Mouse (Mus musculus): ENCODE results near the gene Hdhd5.

Gene Hdhd5

DNA sequence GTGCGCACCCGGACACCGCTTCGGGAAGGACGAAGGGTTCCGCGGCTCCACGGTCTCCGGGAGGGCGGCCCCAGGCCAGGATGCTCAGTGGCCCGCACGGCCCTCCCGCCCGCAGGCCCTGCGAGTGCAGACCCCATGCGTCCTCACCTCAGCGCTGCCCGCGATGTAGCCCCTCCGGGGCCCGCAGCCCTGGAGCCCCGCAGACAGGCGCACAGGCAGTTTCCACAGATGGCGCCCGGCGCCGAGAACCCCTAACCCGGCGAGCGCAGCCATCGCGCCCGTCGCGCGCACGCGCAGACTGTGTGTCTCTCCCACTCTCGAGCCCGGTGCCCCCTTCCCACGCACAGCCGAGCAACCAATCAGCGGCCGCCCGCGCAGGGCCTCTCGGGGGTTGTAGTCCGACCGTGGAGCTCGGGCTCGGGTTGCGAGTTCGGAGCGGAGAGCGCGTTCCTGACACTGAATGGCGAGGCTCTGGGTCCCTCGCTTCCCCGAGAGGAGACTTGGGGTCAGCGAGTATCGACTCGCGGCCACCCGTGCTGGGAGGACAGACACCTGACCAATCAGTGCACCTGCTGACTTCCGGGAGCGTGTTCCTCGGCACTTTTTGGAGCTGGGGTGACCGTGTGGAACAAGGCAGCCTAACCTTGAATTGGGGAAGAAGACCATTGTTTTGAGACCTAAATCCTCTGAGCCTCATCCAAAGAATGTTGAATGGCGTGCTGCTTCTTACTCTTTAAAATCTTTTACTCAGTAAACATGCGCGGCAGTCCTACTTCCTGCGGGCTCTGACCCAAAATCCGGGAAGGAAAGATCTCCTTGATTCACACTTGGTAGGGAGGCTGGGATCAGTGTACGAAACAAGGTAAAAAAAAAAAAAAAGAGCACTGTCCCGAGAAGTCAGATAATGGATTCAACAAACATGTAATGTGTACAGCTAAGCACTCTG, at the start of gene Hdhd5:
Hdhd5 (minus strand) TSS at position 300 of the 946 bp plus-strand sequence.
- TF ChIP-seq GATA4 (IDR thresholded peaks at IDR 0.05; ENCODE audit: insufficient replicate concordance, low read length) = no peak

DNA sequence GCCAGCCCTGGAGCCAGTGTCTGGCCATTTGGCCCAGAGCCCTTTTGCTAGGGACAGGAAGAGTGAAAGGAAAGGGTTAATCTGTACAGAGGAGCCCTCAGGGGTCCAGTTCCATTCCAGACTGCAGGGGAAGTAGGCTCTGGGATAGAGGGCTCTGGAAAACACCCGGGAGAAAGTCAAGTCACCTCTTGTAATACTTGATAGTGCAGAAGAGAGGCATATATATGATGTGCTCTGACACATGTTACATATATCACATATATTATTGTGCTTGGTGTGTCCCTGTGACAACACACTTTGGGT, 49.5 kb upstream of the Hdhd5 start:
- no peak for TF ChIP-seq GATA4 (IDR thresholded peaks at IDR 0.05; ENCODE audit: insufficient replicate concordance, low read length)

DNA sequence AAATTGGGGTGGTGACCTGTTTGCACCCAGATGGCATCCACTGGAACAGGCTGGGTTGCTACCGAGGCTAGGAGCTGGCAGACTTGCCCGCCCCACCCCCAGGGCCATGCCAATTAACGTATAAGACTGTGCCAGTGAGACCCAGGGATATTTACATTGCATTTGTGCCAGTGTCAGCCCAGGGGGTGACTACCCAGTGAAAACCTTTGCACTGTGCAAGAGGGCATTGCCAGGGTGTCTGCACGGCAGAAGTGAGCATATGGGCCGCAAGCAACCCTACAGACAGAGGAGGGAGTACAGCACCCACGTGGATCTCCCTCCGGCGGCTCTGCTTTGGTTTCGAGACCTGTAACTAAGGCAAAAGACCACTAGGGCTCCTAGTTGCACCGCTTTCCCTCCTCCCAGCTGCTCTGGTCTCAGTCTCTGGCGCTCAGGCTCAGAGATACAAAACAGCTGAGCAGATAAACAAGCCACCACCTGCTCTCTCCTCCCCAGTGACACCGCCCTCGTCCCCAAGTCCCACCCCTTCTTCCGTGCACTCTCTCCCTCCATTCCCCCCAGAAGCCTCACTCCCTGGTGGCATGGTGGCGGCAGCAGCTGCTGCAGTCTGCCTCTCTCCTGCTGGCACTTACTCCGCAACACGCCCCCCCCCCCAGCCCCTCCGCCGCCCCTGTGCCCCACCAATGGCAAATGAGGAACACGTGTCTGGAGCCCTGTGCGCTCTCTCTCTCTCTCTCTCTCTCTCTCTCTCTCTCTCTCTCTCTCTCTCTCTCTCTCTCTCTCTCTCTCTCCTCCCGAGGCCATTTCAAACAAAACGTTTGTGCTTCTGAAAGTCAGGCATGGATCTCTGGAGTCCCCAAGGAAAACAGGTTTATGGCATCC, 49.0 kb upstream of the Hdhd5 start:
- no peak for TF ChIP-seq GATA4 (IDR thresholded peaks at IDR 0.05; ENCODE audit: insufficient replicate concordance, low read length)

DNA sequence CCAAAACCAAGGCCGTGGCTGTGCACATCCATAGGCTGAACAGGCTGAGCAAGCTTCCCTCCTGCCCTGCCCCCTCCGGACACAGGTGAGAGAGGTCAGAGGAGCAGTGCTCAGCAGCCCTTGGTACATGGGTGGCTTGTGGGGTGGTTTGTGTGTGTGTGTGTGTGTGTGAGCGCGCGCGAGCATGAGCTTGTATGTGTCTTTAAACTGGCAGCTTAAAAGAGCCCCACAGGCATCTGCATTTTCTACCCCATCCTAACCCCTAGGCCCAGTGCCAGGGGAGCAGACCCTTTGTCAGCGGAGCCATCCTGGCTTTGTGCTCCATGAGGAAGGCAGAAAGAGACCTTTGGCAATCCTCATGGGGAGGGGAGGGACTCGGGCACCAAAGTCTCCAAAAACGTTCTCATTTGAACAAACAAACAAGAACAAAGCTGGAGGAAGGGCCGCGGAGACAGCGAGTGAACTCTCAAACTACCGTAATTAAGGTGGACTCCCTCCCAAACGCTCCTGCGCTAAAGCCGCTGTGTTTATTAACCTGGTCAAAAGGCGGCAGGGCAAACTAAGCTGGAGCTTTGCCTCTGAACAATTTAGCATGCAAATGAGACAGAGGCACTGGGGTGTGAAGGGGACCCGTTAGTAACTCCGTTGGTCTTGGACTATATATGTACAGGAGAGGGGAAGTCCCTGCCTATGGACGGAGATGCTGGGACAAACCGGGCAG, 48.2 kb upstream of the Hdhd5 start:
- TF ChIP-seq GATA4 (IDR thresholded peaks at IDR 0.05; ENCODE audit: insufficient replicate concordance, low read length) = no peak

DNA sequence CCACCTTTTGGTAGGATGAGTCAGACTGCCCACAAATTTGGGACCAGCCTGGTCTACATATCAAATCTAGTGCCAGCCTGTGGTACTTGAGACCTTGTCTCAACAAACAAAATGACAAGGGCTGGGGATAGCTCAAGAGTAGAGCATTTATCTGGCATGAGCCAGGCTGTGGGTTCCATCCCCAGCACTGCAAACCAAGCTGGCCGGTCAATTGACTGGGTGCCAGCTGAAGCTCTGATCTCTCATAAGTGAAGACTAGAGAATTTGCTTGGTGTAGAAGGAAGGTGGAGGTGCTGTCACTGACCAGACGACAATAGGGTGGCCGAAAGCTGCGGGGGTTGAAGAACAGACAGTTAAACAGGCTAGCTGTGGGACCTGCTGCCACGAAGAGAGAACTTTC, 47.4 kb upstream of the Hdhd5 start:
- no peak for TF ChIP-seq GATA4 (IDR thresholded peaks at IDR 0.05; ENCODE audit: insufficient replicate concordance, low read length)

DNA sequence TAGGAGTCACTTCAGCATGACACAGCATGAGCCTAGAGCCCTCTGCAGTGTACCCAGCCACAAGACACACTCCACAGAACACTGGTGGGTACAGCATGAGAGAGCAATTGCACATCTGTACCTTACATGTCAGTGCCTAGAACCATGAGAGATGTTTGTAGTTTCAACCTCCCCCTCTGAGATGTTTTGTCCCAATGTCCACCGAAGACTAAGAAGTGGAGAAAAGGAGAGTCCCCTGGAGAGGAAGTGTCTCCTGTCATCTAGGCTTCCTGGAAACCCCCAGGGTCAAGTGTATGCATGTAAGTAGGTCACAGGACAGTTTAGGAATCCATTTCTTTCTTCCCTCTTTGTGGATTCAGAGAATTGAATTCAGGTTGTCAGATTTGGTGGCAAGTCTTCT, 41.3 kb upstream of the Hdhd5 start:
- TF ChIP-seq GATA4 (IDR thresholded peaks at IDR 0.05; ENCODE audit: insufficient replicate concordance, low read length) = no peak

DNA sequence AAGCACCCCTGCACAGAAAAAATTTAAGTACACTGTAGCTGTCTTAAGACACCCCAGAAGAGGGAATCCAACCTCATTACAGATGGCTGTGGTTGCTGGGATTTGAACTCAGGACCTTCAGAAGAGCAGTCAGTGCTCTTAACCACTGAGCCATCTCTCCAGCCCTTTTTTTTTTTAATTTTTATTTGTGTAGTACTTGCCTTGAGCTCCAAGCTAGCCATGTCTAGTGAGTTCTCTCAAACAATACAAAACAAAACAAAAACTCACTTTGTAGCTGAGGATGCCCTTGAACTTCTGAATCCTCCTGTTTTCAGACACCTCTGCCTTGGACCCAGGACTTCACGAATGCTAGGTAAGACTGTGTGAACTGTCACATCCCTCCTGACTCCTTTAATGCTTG, 37.1 kb upstream of the Hdhd5 start:
- no peak for TF ChIP-seq GATA4 (IDR thresholded peaks at IDR 0.05; ENCODE audit: insufficient replicate concordance, low read length)

DNA sequence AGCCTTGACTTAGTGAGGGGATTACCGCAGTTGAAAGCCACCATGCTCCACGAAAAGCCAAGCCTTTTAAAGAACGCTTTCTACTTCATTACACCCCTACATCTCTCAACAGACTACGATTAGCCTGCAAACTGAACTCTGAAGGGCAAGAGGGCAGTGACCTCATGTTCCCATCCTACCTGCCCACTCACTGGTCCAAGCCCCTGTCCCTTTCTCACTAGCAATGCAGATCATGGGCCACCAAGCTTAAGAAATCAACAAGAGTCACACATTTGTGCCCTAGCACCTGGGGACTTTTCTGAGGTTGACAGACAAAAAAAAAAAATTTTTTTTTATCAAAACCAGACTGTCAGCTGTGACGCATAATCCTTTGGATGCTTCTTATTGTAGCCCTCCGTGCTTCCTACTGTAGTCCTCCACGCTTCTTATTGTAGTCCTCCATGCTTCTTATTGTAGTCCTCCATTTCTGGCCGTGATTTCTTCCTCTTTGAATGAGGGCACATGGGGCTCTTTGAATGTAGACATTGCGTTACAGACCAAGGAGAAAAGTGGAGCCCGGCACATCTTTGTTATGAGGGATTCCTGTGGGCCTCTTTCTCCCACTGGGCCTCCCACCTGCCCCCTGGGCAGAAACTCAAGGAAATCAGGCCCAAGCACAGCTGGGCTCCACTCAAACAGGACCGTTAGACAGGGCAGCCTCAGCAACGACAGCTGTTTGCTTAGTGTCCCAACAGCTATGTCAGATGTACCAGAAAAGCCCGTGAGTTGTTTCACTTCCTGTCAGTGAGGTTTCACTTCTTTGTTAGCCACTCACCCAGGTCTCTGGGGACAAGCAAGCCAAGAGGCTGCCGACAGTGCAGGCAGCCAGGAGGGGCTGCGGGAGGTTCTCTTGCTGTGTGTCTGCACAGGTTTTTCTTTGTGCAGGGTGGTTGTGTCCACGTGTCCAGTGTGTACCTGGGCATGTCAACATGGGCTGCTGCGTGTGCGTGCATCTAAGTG, 36.1 kb upstream of the Hdhd5 start:
- TF ChIP-seq GATA4 (IDR thresholded peaks at IDR 0.05; ENCODE audit: insufficient replicate concordance, low read length) = no peak

DNA sequence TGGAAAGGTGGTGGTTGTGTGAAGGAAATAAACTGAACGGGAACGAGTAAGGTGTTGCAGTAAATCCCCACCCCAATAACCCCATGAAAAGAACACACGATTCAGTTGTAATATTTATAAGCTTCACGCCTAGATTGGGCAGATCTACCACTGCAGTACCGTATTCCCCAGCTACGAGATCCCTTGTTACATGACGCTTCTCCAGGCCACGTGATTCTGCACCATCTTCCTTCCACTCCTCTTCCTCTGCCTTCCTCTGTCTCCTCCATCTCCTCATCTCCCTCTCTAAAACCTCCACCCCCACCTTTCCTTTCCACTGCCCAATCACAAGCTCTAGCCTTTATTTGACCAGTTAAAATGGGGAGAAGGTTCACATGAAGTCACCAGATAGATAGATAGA, 25.5 kb upstream of the Hdhd5 start:
- TF ChIP-seq GATA4 (IDR thresholded peaks at IDR 0.05; ENCODE audit: insufficient replicate concordance, low read length) = no peak

DNA sequence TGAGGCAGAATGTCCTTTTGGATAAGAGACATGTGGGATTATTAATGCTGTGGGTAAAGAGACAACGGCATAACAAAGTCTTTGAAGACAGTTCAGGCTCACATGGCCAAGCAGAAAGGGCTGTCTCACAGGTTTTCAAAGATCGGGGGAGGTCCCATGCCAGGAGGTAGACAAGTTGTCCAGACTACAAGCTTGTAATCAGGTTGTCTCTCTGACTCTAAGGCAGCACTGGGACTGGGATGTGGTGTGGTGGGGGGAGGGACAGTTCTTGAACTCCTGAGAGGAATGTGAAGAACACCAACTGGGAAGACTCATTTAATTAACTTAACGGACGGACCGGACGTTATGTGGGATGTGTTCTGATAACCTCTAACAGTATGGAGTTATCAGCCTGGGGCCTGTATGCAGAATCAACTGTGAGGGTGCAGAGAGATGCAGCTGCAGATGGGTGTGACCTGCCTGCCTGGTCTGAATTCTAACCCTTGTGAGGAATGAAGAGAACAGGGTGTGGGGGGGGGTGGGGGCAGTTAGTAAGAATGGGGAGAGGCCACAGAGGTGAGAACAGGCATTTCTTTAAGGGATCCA, 25.0 kb upstream of the Hdhd5 start:
- no peak for TF ChIP-seq GATA4 (IDR thresholded peaks at IDR 0.05; ENCODE audit: insufficient replicate concordance, low read length)

DNA sequence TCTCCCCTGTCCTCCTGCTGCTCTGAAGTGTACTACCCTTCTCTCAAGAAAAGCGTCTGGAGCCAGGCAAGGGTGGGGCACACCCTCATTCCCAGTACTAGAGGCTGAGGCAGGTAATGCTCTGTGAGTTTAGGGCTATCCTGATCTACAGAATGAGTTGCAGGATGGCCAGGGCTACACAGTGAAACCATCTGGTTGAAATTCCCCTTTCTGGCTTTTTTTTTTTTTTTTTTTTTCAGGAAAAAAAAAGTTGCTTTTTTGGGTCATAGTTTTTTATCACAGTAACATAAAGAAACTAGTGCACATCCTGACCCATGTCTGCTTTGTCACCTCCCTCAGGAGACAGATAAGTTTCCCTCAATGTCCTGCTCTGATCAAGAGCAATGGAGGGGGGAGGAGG, 24.0 kb upstream of the Hdhd5 start:
- no peak for TF ChIP-seq GATA4 (IDR thresholded peaks at IDR 0.05; ENCODE audit: insufficient replicate concordance, low read length)

DNA sequence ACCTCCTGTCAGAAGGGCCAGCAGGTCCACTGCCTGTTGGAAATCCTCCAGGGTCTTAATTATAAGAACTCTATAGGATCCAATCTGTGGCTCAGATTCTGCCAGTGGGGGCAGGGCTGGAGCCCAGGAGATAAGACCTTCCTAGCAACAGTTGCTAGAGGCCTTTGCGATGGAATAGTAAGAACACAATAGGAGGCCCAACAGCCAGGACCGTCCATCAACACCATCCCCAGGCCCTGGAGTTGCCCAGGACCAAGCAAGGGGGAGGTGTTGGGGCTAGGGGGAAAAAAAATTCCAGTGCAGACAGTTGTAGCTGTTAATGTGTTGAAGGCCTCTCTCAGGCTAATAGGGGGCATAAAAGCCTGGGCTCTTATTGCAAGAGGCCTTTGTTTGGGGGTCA, 19.1 kb upstream of the Hdhd5 start:
- no peak for TF ChIP-seq GATA4 (IDR thresholded peaks at IDR 0.05; ENCODE audit: insufficient replicate concordance, low read length)

DNA sequence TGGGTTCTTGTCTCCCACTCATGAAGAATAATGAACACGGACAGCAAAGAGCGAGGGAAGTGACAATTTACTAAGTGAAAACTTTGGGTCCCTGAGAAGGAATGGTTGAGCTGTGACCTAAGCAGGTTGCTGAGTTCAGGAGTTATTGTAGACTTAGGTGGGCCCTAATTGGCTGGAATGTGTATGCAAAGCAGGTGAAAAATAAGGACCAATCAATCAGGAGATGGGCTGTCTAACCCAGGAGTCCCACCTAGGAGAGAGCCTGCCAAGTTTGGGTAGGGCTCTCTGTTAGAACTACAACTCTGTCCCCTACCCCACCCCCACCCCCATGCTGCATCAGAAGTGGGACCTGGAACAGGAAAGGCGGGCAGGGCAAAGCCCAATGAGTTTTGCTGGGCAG, 17.5 kb upstream of the Hdhd5 start:
- no peak for TF ChIP-seq GATA4 (IDR thresholded peaks at IDR 0.05; ENCODE audit: insufficient replicate concordance, low read length)

DNA sequence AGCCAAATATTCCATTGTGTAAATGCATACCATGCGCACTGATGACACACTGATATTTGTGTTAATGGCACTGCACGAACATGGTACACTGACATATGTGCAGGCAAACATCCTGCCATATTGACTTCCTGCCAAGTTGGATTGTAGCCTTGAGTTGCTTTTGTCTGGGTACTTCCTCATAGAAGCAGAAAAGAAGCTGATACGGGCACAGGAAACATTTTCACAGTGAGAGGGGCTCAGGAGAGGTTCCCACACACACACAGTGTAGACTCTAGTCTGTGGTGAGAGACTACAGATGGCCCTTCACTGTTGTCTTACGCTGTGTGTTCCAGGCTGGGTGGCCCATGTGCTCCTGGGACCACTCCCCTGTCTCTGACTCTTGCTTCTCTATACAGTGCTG, 15.9 kb upstream of the Hdhd5 start:
- no peak for TF ChIP-seq GATA4 (IDR thresholded peaks at IDR 0.05; ENCODE audit: insufficient replicate concordance, low read length)

Measured in liver, adult (tissue).